ENCODE assay signal across 9 mouse cellular contexts in the genomic region with DNA sequence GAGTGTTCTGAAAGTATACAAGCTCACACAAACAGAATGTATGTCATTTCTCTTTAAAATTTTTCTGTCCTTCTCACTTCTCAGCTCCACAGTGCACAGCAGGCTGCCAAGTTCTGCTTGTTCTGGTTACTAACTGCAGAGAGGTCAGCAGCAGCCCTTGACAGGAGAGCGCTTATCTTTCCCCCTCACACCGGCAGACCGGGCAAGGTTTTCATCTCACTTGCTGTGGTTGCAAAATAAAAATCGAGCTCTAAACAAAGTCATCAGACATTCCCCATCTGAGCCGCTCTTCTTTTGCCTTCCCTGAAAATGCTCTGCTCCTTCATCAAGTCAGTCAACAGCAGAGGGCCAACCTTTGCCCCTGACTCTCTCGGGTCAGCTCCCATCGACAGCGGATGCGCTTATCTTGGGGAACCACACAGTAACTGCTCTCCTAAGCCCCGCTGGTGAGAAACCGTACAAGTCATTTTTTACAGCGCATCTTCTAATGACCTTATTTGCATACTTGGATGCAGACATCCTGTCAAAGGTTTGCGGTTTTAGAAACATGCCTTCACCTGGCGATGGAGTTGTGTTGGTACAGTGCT.
DNase-seq lines count a peak whose midpoint lies in the region; ATAC-seq lines count a peak whose summit lies in the region.
"Had no signal": no experiment of that assay in that cellular context is flagged by ENCODE, and none has a peak within 500 bp of the region (broad histone marks: within the 10 kb centered on the region; RNA-seq: fewer than 3 reads in every experiment).

No protein-coding gene starts in this region.

- H3K27ac ChIP-seq in neural tube, embryonic 15.5 days (replicated peaks), result no peak overlapping the region
- peak overlapping the region; percentile 48 for H3K27ac ChIP-seq in heart, embryonic 15.5 days
- no peak overlapping the region for H3K27ac ChIP-seq in forebrain, embryonic 13.5 days

- WGBS in neural tube, embryonic 15.5 days, result 44% methylated on average over 14 of the region's 14 CpGs
- 14% methylated on average over 14 of the region's 14 CpGs for WGBS in heart, embryonic 15.5 days
- WGBS in forebrain, embryonic 13.5 days, result 66% methylated on average over 14 of the region's 14 CpGs

- H3K9me3 ChIP-seq in neural tube, embryonic 15.5 days (replicated peaks), result no peaks in the 10 kb centered on the region
- H3K9me3 ChIP-seq in heart, embryonic 15.5 days (replicated peaks), result no peaks in the 10 kb centered on the region
- no peaks in the 10 kb centered on the region for H3K9me3 ChIP-seq in forebrain, embryonic 13.5 days (replicated peaks)

- DNase-seq in neural tube, embryonic 10.5 days (ENCODE audit: extremely low spot score, low spot score), result peak; percentile 29
- DNase-seq in embryo, embryonic 10 days (ENCODE audit: low spot score), result peak; percentile 70
- no peak for DNase-seq in cerebellum, adult 9-10 months
- no peak for DNase-seq in lung, postnatal 36 days

- H3K9ac ChIP-seq in neural tube, embryonic 15.5 days (replicated peaks), result no peak overlapping the region
- H3K9ac ChIP-seq in heart, embryonic 15.5 days, result no peak overlapping the region
- no peak overlapping the region for H3K9ac ChIP-seq in forebrain, embryonic 13.5 days

- H3K4me2 ChIP-seq in neural tube, embryonic 15.5 days, result no peak overlapping the region
- peak overlapping the region; percentile 50 for H3K4me2 ChIP-seq in heart, embryonic 15.5 days
- H3K4me2 ChIP-seq in forebrain, embryonic 13.5 days, result no peak overlapping the region

- no peak for ATAC-seq in neural tube, embryonic 15.5 days (ENCODE audit: low FRiP score)
- peak; percentile 43; the same call in 1 of the 2 replicates for ATAC-seq in heart, embryonic 15.5 days (replicated peaks; ENCODE audit: insufficient number of reproducible peaks, insufficient read depth, low FRiP score, low read depth)
- ATAC-seq in megakaryocyte progenitor cell, adult 5-6 weeks (replicated peaks; ENCODE audit: poor library complexity), result peak; percentile 95
- no peak for ATAC-seq in forebrain, embryonic 13.5 days
- ATAC-seq: intestine, embryonic 16.5 days had no signal

- H3K27me3 ChIP-seq in neural tube, embryonic 15.5 days (replicated peaks), result no peaks in the 10 kb centered on the region
- H3K27me3 ChIP-seq in heart, embryonic 15.5 days, result no peaks in the 10 kb centered on the region
- no peaks in the 10 kb centered on the region for H3K27me3 ChIP-seq in forebrain, embryonic 13.5 days

- H3K36me3 ChIP-seq in neural tube, embryonic 15.5 days, result no peaks in the 10 kb centered on the region
- no peaks in the 10 kb centered on the region for H3K36me3 ChIP-seq in heart, embryonic 15.5 days
- no peaks in the 10 kb centered on the region for H3K36me3 ChIP-seq in forebrain, embryonic 13.5 days (ENCODE audit: poor library complexity, severe bottlenecking)

- H3K4me3 ChIP-seq in neural tube, embryonic 15.5 days (replicated peaks), result no peak overlapping the region
- H3K4me3 ChIP-seq in heart, embryonic 15.5 days, result peak overlapping the region; percentile 18
- no peak overlapping the region for H3K4me3 ChIP-seq in forebrain, embryonic 13.5 days

- H3K4me1 ChIP-seq in neural tube, embryonic 15.5 days, result peaks cover 17% of the 10 kb centered on the region; the same call in 1 of the 2 replicates
- peaks cover 23% of the 10 kb centered on the region for H3K4me1 ChIP-seq in heart, embryonic 15.5 days (replicated peaks)
- no peaks in the 10 kb centered on the region for H3K4me1 ChIP-seq in forebrain, embryonic 13.5 days

Comparison
In these comparisons a context has a peak if more than half of its experiments do, and no peak if none do; other contexts are left out.
1. DNase-seq: peak in neural tube, embryonic 10.5 days (single experiment) and embryo, embryonic 10 days (single experiment); none in cerebellum, adult 9-10 months (single experiment) and lung, postnatal 36 days (single experiment).
2. ATAC-seq: peak in heart, embryonic 15.5 days (single experiment) and megakaryocyte progenitor cell, adult 5-6 weeks (single experiment); none in neural tube, embryonic 15.5 days (single experiment) and forebrain, embryonic 13.5 days (single experiment).